12 mouse cellular contexts compared by ENCODE assay signal in the genomic region with DNA sequence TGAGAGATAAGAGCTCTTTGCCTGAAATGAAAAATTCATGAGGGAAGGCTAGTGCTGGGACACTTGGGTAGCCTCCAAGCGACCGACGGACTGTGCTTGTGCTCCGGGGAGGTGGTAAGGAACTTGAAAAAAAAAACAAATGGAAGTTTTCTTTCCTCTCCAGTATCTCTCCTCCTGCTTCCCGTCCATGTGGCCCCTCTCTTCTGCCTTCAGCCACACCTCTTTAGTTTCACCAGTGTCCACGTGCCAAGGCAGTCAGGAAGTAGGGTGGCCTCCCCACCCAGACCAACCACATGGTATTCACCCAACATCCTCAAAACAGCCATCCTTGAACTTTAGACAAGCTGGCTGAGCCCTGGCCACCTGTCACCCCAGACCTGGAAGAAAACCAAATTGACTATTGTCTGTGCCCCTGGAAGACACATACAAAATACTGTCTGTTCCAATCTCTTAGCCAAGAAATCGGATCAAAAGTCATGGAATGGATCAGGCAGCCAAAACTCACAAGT. TPM values are rescaled to one million over a fixed set of nuclear protein-coding genes. Genes with fewer than 3 reads are reported as not detected.
DNase-seq lines count a peak whose midpoint lies in the region; ATAC-seq and TF ChIP-seq lines count a peak whose summit lies in the region.
"Had no signal": no experiment of that assay in that cellular context is flagged by ENCODE, and none has a peak within 500 bp of the region (broad histone marks: within the 10 kb centered on the region; RNA-seq: fewer than 3 reads in every experiment).

No protein-coding gene starts in this region.

- WGBS in hindbrain, embryonic 16.5 days, result 44% methylated on average over 7 of the region's 7 CpGs
- 54% methylated on average over 7 of the region's 7 CpGs for WGBS in hindbrain, embryonic 12.5 days
- 32% methylated on average over 7 of the region's 7 CpGs for WGBS in lung, embryonic 14.5 days

- no peak overlapping the region for H3K4me2 ChIP-seq in hindbrain, embryonic 16.5 days (ENCODE audit: low read length)
- H3K4me2 ChIP-seq in hindbrain, embryonic 12.5 days (replicated peaks), result no peak overlapping the region
- H3K4me2 ChIP-seq in lung, embryonic 14.5 days, result no peak overlapping the region
- H3K4me2 ChIP-seq: limb, embryonic 13.5 days had no signal

- no peaks in the 10 kb centered on the region for H3K27me3 ChIP-seq in hindbrain, embryonic 16.5 days (replicated peaks; ENCODE audit: control insufficient read depth, insufficient read depth, low read length)
- no peaks in the 10 kb centered on the region for H3K27me3 ChIP-seq in hindbrain, embryonic 12.5 days
- no peaks in the 10 kb centered on the region for H3K27me3 ChIP-seq in lung, embryonic 14.5 days (ENCODE audit: insufficient read depth, low read length)
- H3K27me3 ChIP-seq: limb, embryonic 13.5 days had no signal

- H3K4me1 ChIP-seq in hindbrain, embryonic 16.5 days (ENCODE audit: control insufficient read depth, insufficient read depth, low read depth, low read length), result peaks cover 9% of the 10 kb centered on the region
- H3K4me1 ChIP-seq in hindbrain, embryonic 12.5 days, result 0 out of 2 replicates have a peak, but pooled peaks cover 3% of the 10 kb centered on the region
- 0 out of 2 replicates have a peak, but pooled peaks cover 4% of the 10 kb centered on the region for H3K4me1 ChIP-seq in lung, embryonic 14.5 days (ENCODE audit: insufficient read depth)

- TF ChIP-seq CTCF in lung, embryonic 14.5 days (IDR thresholded peaks at IDR 0.05; ENCODE audit: low read depth), result no peak

- no peak overlapping the region for H3K9ac ChIP-seq in hindbrain, embryonic 16.5 days (ENCODE audit: low read depth, low read length)
- H3K9ac ChIP-seq in hindbrain, embryonic 12.5 days, result no peak overlapping the region
- H3K9ac ChIP-seq in lung, embryonic 14.5 days, result no peak overlapping the region
- H3K9ac ChIP-seq: limb, embryonic 13.5 days had no signal

- ATAC-seq in hindbrain, embryonic 16.5 days, result 0 out of 2 replicates have a peak, but pooled peaks have one; percentile 46
- ATAC-seq in hindbrain, embryonic 12.5 days (ENCODE audit: low FRiP score), result no peak
- no peak for ATAC-seq in lung, embryonic 14.5 days (ENCODE audit: insufficient read depth)

- H3K36me3 ChIP-seq in hindbrain, embryonic 16.5 days (ENCODE audit: control insufficient read depth, insufficient read depth, low read length), result no peaks in the 10 kb centered on the region
- H3K36me3 ChIP-seq in hindbrain, embryonic 12.5 days, result no peaks in the 10 kb centered on the region
- H3K36me3 ChIP-seq in lung, embryonic 14.5 days (ENCODE audit: insufficient read depth), result no peaks in the 10 kb centered on the region
- H3K36me3 ChIP-seq: limb, embryonic 13.5 days had no signal

- no peaks in the 10 kb centered on the region for H3K9me3 ChIP-seq in hindbrain, embryonic 16.5 days (ENCODE audit: control insufficient read depth, low read length)
- no peaks in the 10 kb centered on the region for H3K9me3 ChIP-seq in hindbrain, embryonic 12.5 days (replicated peaks)
- H3K9me3 ChIP-seq in lung, embryonic 14.5 days (ENCODE audit: low read depth, low read length), result no peaks in the 10 kb centered on the region
- H3K9me3 ChIP-seq: limb, embryonic 13.5 days had no signal

- H3K4me3 ChIP-seq in hindbrain, embryonic 16.5 days (ENCODE audit: low read length), result no peak overlapping the region
- no peak overlapping the region for H3K4me3 ChIP-seq in hindbrain, embryonic 12.5 days
- H3K4me3 ChIP-seq in lung, embryonic 14.5 days (ENCODE audit: low read depth, low read length), result no peak overlapping the region
- H3K4me3 ChIP-seq: limb, embryonic 13.5 days had no signal

- DNase-seq in adrenal gland, postnatal 14 days, result peak; percentile 54
- DNase-seq in heart, adult 9 months (ENCODE audit: low spot score in 2 of 2), result peak; percentile 32 to 43
- peak; percentile 20 for DNase-seq in lung, embryonic 14.5 days
- DNase-seq in natural killer cell, adult 2 months (ENCODE audit: low spot score in 2 of 2), result no peak
- DNase-seq in cerebellum, adult 9-10 months, result no peak
- DNase-seq in Muller cell, postnatal 12 days (ENCODE audit: inconsistent ontology term), result no peak
- DNase-seq: cerebellum, postnatal 25 days; right cerebral cortex, postnatal 4 days; thymus, postnatal 25 days had no signal

- peak overlapping the region; percentile 40; the same call in 1 of the 2 replicates for H3K27ac ChIP-seq in hindbrain, embryonic 16.5 days (ENCODE audit: low read depth, low read length)
- H3K27ac ChIP-seq in hindbrain, embryonic 12.5 days, result no peak overlapping the region
- no peak overlapping the region for H3K27ac ChIP-seq in lung, embryonic 14.5 days (ENCODE audit: low read depth)
- H3K27ac ChIP-seq: limb, embryonic 13.5 days had no signal

RNA-seq across cellular contexts. Expression of a gene that starts 25.1 kb away (rescaled TPM):
- polyA plus RNA-seq in hindbrain, embryonic 16.5 days (2015; fragmentation: Nextera tagmentation; extraction: Ambion mirVana), result 16.3 and 21.4 TPM in 2 replicates
- polyA plus RNA-seq in hindbrain, embryonic 12.5 days (2016; fragmentation: Nextera tagmentation; extraction: Ambion mirVana), result 14.3 and 17.7 TPM in 2 replicates
- 485 and 569 TPM in 2 replicates for total RNA-seq in adrenal gland, postnatal 14 days (2021)
- polyA plus RNA-seq in lung, embryonic 14.5 days (2014; fragmentation: Nextera tagmentation; extraction: Ambion mirVana), result 21.5 TPM in 2 replicates

Comparison
In these comparisons a context has a peak if more than half of its experiments do, and no peak if none do; other contexts are left out.
1. DNase-seq: peak in adrenal gland, postnatal 14 days (single experiment), heart, adult 9 months (2 of 2) and lung, embryonic 14.5 days (single experiment); none in natural killer cell, adult 2 months (0 of 2), cerebellum, adult 9-10 months (single experiment) and Muller cell, postnatal 12 days (single experiment).